Mouse (Mus musculus): ENCODE measurements around the gene Irs2.

- TF ChIP-seq GATA1 (IDR thresholded peaks at IDR 0.05; ENCODE audit: low read length), result no peak
- no peak for TF ChIP-seq TAL1 (IDR thresholded peaks at IDR 0.05; ENCODE audit: low read length)
Observed at GRCm38 (mm10) chr8:10980876-10981275, 27.4 kb downstream of the Irs2 start.
